14 mouse cellular contexts compared by ENCODE assay signal in genomic region chr1:132000506-132000905, GRCm38 (mm10). TPM values are rescaled to one million over a fixed set of nuclear protein-coding genes. Genes with fewer than 3 reads are reported as not detected.
DNase-seq lines count a peak whose midpoint lies in the region; ATAC-seq and TF ChIP-seq lines count a peak whose summit lies in the region.
"Had no signal": no experiment of that assay in that cellular context is flagged by ENCODE, and none has a peak within 500 bp of the region (broad histone marks: within the 10 kb centered on the region; RNA-seq: fewer than 3 reads in every experiment).

No protein-coding gene starts in this region.

- H3K9ac ChIP-seq in liver, postnatal 0 days (replicated peaks): no peak overlapping the region
- no peak overlapping the region for H3K9ac ChIP-seq in liver, embryonic 12.5 days
- no peak overlapping the region for H3K9ac ChIP-seq in ES-Bruce4 (ENCODE audit: low read depth, poor library complexity, severe bottlenecking)
- H3K9ac ChIP-seq: limb, embryonic 15.5 days; midbrain, embryonic 12.5 days had no signal

- no peak overlapping the region for H3K27ac ChIP-seq in cerebellum, adult 2 months (ENCODE audit: insufficient read depth, low read length)
- no peak overlapping the region for H3K27ac ChIP-seq in liver, postnatal 0 days (ENCODE audit: low read depth)
- no peak overlapping the region for H3K27ac ChIP-seq in liver, embryonic 12.5 days
- H3K27ac ChIP-seq in ES-Bruce4 (ENCODE audit: insufficient read depth, low read length): no peak overlapping the region
- H3K27ac ChIP-seq: limb, embryonic 15.5 days; midbrain, embryonic 12.5 days had no signal

- no peak for DNase-seq in cerebellum, adult 2 months
- no peak for DNase-seq in cerebellum, postnatal 25 days
- DNase-seq in liver, postnatal 0 days: no peak
- DNase-seq in induced T-regulatory cell, adult 2 months (ENCODE audit: low read depth): peak; percentile 59
- DNase-seq in urinary bladder, postnatal 14 days (ENCODE audit: low spot score): no peak
- no peak for DNase-seq in left cerebral cortex, postnatal 36 days (ENCODE audit: low spot score in 2 of 2)
- DNase-seq: adrenal gland, postnatal 10 days; cerebellum, postnatal 10 days; right cerebral cortex, postnatal 25 days had no signal

- H3K36me3 ChIP-seq in liver, postnatal 0 days (replicated peaks; ENCODE audit: insufficient read depth, low read length): no peaks in the 10 kb centered on the region
- H3K36me3 ChIP-seq in liver, embryonic 12.5 days: no peaks in the 10 kb centered on the region
- H3K36me3 ChIP-seq in ES-Bruce4 (ENCODE audit: control insufficient read depth, insufficient read depth, low read length, poor library complexity, severe bottlenecking): no peaks in the 10 kb centered on the region
- H3K36me3 ChIP-seq: limb, embryonic 15.5 days; midbrain, embryonic 12.5 days had no signal

- H3K4me2 ChIP-seq in liver, postnatal 0 days (ENCODE audit: low read depth, low read length): no peak overlapping the region
- H3K4me2 ChIP-seq in liver, embryonic 12.5 days: no peak overlapping the region
- H3K4me2 ChIP-seq: limb, embryonic 15.5 days; midbrain, embryonic 12.5 days had no signal

- H3K4me1 ChIP-seq in cerebellum, adult 2 months (ENCODE audit: control insufficient read depth, insufficient read depth, low read length): no peaks in the 10 kb centered on the region
- H3K4me1 ChIP-seq in liver, postnatal 0 days (ENCODE audit: insufficient read depth): peaks cover 5% of the 10 kb centered on the region; the same call in 1 of the 2 replicates
- H3K4me1 ChIP-seq in liver, embryonic 12.5 days: peaks cover 7% of the 10 kb centered on the region; the same call in 1 of the 2 replicates
- no peaks in the 10 kb centered on the region for H3K4me1 ChIP-seq in ES-Bruce4 (ENCODE audit: control insufficient read depth, insufficient read depth, low read length)
- H3K4me1 ChIP-seq: limb, embryonic 15.5 days; midbrain, embryonic 12.5 days had no signal

- no peak overlapping the region for H3K4me3 ChIP-seq in cerebellum, adult 2 months (replicated peaks; ENCODE audit: insufficient read depth, low read depth, low read length)
- no peak overlapping the region for H3K4me3 ChIP-seq in liver, postnatal 0 days (ENCODE audit: low read depth, low read length)
- H3K4me3 ChIP-seq in liver, embryonic 12.5 days: no peak overlapping the region
- no peak overlapping the region for H3K4me3 ChIP-seq in ES-Bruce4 (ENCODE audit: low read depth, low read length)
- H3K4me3 ChIP-seq: limb, embryonic 15.5 days; midbrain, embryonic 12.5 days had no signal

- no peak for TF ChIP-seq EP300 in liver, postnatal 0 days (IDR thresholded peaks at IDR 0.05; ENCODE audit: low read depth)
- TF ChIP-seq EP300 in ES-Bruce4 (IDR thresholded peaks at IDR 0.05; ENCODE audit: insufficient read depth, low read depth, low read length): no peak

- 0 out of 2 replicates have a peak, but pooled peaks have one; percentile 13 for TF ChIP-seq CTCF in cerebellum, adult 2 months (IDR thresholded peaks at IDR 0.05; ENCODE audit: borderline replicate concordance, insufficient read depth, low read depth, low read length)
- peak; percentile 67 for TF ChIP-seq CTCF in liver, postnatal 0 days (IDR thresholded peaks at IDR 0.05; ENCODE audit: low read depth)
- peak; percentile 48 for TF ChIP-seq CTCF in ES-Bruce4 (IDR thresholded peaks at IDR 0.05; ENCODE audit: low read depth, low read length)

- intact Hi-C loops in left cerebral cortex, postnatal 36 days (cut with DNase I): no loop called here

- no peak for TF ChIP-seq POLR2A in cerebellum, adult 2 months (IDR thresholded peaks at IDR 0.05; ENCODE audit: borderline replicate concordance, insufficient read depth, low read length)
- no peak for TF ChIP-seq POLR2A in ES-Bruce4 (IDR thresholded peaks at IDR 0.05; ENCODE audit: insufficient read depth, low read length)

- no peak for ATAC-seq in liver, postnatal 0 days
- no peak for ATAC-seq in liver, embryonic 12.5 days

- no peaks in the 10 kb centered on the region for H3K9me3 ChIP-seq in liver, postnatal 0 days (ENCODE audit: low read length)
- no peaks in the 10 kb centered on the region for H3K9me3 ChIP-seq in liver, embryonic 12.5 days (replicated peaks)
- H3K9me3 ChIP-seq in ES-Bruce4 (replicated peaks; ENCODE audit: control insufficient read depth, insufficient read depth, low read length, poor library complexity, severe bottlenecking): no peaks in the 10 kb centered on the region
- H3K9me3 ChIP-seq: limb, embryonic 15.5 days; midbrain, embryonic 12.5 days had no signal

- no peaks in the 10 kb centered on the region for H3K27me3 ChIP-seq in cerebellum, adult 2 months (ENCODE audit: control insufficient read depth, insufficient read depth, low read length)
- no peaks in the 10 kb centered on the region for H3K27me3 ChIP-seq in liver, postnatal 0 days (ENCODE audit: insufficient read depth, low read length)
- H3K27me3 ChIP-seq in liver, embryonic 12.5 days (replicated peaks): no peaks in the 10 kb centered on the region
- H3K27me3 ChIP-seq in ES-Bruce4 (ENCODE audit: control insufficient read depth, insufficient read depth, low read length, poor library complexity, severe bottlenecking): no peaks in the 10 kb centered on the region
- H3K27me3 ChIP-seq: limb, embryonic 15.5 days; midbrain, embryonic 12.5 days had no signal

RNA-seq across cellular contexts. Expression of gene Elk4, which starts 6.9 kb away (rescaled TPM):
- 17.6 and 18.6 TPM in 2 replicates for polyA plus RNA-seq in cerebellum, adult 2 months (2012; rRNA removed)
- polyA plus RNA-seq in liver, postnatal 0 days (2015; fragmentation: Nextera tagmentation; extraction: Ambion mirVana): 10.7 and 14.6 TPM in 2 replicates
- 14.4 and 16.4 TPM in 2 replicates for polyA plus RNA-seq in liver, embryonic 12.5 days (2016; fragmentation: Nextera tagmentation; extraction: Ambion mirVana)
- 33.7 and 46.6 TPM in 2 replicates for polyA plus RNA-seq in ES-Bruce4 (2011; ENCODE audit: insufficient read depth, insufficient read length, low read depth, missing spikeins)
- total RNA-seq in left cerebral cortex, postnatal 36 days (2021): 10 to 100 TPM; 48.7 to 54.6 TPM

RNA-seq across cellular contexts. Expression of gene Slc45a3, which starts 37.7 kb away (rescaled TPM):
- polyA plus RNA-seq in cerebellum, adult 2 months (2012; rRNA removed): 4.3 and 4.5 TPM in 2 replicates
- polyA plus RNA-seq in liver, postnatal 0 days (2015; fragmentation: Nextera tagmentation; extraction: Ambion mirVana): 4.3 and 6.0 TPM in 2 replicates
- polyA plus RNA-seq in liver, embryonic 12.5 days (2016; fragmentation: Nextera tagmentation; extraction: Ambion mirVana): 3.1 and 3.8 TPM in 2 replicates
- polyA plus RNA-seq in ES-Bruce4 (2011; ENCODE audit: insufficient read depth, insufficient read length, low read depth, missing spikeins): 3.3 and 3.9 TPM in 2 replicates
- total RNA-seq in left cerebral cortex, postnatal 36 days (2021): 1 to 10 TPM; 1.0 to 1.4 TPM
- total RNA-seq: neutrophil, adult 5-6 weeks had no signal

Comparison
In these comparisons a context has a peak if more than half of its experiments do, and no peak if none do; other contexts are left out.
1. CTCF ChIP-seq: peak in every context shown above with its lines; median percentile 67 in liver, postnatal 0 days; 48 in ES-Bruce4; 13 in cerebellum, adult 2 months.